Mouse (Mus musculus) forelimb bud, embryonic 11.5 days (tissue): ENCODE measurements around the gene Avp.

Experiments
- DNase-seq: peaks from one replicate; pipeline ENCODE4 v3.0.0-alpha.2; 2012; ENCODE audit warnings: low read depth, low spot score

Avp gene

GRCm38 (mm10) chr2:130574960-130575359 is 7.4 kb downstream of the Avp start:
- DNase-seq, result no peak

DNA sequence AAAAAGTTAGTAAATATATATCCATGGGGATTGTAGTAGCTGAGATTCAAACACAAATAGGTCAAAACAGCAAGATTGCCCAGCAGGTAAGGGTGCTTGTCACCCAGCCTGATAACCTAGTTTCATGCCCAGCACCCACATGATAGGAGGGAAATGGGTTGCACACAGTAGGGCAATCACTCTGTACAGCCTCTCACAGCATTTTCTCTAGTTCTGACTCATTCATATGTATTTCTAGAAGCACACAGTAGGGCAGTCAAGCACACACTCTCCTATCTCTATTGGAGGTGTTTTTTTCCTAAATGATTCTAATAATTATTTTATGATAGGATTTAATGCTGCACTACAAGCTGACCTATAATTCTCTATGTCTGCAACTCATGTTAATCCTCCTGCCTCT is 12.4 kb downstream of the Avp start:
- DNase-seq, result no peak

DNA sequence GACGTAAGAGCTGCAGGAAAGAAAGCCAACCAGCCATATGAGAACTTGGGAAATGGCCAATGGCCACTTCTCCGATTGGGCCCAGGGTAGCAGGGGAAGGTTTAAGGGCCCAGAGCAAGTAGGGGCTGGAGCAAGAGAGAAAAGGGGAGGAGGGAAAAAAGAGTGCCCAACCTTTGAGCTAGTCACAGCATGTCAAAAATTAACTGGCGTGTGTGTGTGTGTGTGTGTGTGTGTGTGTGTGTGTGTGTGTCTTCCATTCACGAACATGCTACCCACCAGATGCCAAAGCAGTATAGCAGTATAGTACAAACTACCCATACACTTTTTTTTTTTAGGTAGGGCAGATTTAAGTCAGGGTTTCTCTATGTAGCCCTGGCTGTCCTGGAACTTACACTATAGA is 13.4 kb downstream of the Avp start:
- DNase-seq, result no peak

DNA sequence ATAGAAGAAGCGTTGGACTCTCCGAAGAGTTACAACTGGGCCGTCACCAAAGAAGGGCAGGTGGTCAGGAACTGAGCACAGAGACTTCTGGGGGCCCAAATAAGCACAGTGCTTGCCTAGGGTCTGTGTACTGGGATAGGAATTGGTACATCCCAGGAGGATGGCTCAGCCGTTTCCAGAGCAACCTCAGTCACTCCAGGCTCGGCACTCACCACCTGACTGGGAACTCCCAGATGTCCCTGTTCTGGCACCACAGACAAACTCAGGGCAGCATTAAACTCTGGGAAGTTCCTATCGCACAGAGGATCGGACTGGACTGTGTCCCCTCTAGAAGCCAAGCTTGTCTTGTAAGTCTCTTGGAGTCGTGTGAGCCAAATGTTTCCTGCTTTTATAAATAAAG is 17.4 kb downstream of the Avp start:
- no peak for DNase-seq

DNA sequence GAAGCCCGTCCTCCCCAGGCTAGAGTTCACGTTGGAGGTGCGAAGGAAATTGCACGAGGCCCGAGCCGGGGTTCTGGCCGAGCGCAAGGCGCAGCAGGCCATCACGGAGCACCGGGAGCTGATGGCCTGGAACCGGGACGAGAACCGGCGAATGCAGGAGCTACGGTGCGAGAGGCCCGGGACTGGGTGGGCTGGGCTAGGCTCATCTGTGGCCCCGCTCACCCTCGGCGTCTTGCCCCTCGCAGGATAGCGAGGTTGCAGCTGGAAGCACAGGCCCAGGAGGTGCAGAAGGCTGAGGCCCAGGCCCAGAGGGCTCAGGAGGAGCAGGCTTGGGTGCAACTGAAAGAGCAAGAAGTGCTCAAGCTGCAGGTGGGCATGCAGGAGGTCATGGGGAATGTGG is 18.3 kb downstream of the Avp start:
- no peak for DNase-seq

DNA sequence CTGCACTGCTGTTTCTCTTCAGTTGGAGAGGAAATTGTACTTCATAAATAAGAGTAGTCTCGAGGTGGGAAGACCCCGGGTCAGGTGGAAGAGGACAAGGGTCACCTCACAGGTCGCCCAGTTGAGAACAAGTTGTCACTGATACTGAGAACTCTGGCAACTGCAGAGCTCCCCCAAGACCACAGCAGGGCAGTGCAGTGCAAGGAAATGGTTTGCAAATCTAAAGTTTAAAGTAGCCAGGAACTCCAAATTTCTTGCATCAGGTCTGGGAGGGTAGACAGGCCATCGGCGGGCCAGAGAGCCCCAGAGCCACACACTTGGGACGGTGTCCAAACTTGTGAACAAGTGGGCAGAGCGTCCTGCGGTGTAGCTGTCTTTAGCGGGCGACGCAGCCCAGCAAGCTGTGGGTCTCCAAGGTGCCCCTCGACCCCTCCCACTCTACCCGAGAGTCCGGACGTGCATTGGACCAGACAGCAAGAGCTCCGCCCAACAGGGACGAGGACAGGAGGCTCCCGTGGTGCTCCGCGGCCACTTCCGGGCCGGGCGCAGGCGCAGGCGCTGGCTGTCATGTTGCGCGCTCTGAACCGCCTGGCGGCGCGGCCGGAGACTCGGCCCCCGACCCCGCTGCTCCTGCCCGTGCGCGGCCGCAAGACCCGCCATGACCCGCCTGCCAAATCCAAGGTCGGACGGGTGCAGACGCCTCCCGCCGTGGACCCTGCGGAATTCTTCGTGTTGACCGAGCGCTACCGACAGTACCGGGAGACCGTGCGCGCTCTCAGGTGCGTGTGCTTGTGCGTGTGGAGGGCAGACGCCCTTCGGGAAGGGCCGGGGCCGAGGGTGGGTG is 18.9 kb downstream of the Avp start, which contains the start of gene Mrps26:
Gene Mrps26, plus strand, starts transcription at position 531 of the 844 bp plus-strand sequence.
- DNase-seq, result peak; percentile 90

DNA sequence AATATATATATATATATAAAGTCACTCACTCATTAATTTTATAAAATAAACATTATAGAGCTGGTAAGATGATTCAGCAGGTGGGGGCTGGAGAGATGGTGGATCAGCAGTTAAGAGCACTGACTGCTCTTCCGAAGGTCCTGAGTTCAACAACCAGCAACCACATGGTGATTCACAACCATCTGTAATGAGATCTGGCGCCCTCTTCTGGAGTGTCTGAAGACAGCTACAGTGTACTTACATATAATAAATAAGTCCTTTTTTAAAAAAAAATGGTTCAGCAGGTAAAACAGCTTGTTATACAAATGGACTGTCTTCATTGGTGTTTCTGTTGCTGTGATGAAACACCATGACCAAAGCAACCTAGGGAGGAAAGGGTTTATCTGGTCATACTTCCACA is 24.3 kb downstream of the Avp start:
- DNase-seq, result no peak

DNA sequence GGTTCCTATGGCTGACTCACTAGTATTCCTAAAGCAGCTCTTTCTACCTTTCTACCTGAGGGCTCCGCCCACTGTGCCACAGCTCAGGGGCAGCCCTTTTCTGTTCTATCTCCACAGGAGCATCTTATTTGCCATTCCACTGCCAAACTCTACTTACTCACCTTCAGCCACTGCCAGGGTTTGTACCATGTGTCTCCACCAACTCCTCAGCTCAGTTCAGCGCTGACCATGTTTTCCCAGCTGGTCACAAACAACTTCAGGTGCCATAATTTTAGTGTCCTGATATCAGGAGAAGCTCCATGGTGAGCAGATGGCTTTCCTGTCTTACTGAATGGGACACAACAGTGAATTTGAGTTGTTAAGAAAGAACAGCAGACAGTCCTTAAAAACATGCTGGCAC is 24.9 kb downstream of the Avp start:
- no peak for DNase-seq

- no peak for DNase-seq
Measured at GRCm38 (mm10) chr2:130556292-130556691, 26.1 kb downstream of the Avp start.

DNA sequence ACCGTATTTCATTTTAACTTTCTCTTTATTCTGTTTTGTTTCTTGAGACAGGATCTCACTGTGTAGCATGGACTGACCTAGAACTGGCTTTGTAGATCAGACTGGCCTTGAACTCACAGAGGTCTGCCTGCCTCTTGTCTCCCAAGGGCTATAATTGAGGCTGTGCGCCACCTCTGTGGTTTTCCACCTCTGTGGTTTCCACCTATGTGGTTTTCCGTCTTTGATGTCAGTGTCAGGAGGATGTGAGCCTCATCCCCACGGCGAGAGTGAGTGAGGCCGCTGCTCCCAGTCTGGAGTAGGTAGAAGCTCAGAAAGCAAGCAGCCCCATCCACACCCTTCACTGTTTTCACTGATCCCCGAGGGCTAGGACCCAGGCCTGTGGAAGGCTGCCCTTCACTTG is 27.5 kb downstream of the Avp start:
- no peak for DNase-seq

DNA sequence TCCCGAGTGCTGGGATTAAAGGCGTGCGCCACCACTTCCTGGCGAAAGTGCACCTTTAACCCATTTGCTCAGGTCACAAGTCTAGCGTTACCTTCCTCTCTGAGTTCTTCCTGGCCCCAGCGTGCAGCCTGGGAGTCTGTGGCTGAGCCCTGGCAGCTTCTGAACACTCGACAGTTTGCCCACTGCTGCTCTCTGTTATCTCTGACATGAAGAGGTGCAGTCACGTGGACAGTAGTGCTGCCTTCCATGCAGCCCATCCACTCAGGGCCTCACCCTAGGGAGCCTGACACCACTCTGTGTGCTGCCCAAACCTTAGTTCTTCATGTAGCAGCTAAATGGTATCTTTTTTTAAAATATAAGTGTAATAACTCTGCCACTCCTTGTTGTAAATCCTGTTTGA is 35.4 kb downstream of the Avp start:
- DNase-seq, result no peak

GRCm38 (mm10) chr2:130540266-130540665 is 42.1 kb downstream of the Avp start:
- no peak for DNase-seq

DNA sequence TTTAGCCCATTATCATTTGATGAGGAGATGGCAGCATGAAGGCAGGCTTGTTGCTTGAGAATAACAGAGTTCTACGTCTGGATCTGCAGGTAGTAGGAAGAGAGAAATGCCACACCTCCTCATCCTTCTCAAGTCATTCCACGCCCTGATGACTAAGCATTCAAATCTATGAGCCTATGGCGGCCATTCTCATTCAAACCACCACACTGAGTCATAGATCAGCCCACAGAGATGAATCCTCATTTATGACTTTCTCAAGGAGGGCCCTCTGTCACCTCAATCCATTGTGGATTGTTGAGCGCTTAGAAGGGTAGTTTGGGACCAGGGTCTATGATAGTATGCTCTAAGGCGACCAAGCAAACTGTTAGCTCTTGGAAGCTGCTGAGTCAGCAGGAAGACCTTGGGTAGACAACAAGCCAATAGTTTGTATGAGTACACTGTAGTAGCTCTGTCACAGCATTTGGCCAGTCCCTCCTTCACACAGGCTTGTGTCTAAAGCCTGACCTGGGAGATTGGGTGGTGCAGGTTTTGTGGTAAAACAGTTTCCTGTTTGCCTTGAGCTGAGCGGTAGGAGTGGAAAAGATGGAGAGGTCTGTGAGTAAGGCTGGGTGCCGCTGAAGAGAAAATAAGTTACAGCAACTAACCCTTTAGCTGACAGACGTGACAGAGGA is 43.3 kb downstream of the Avp start:
- DNase-seq, result no peak

DNA sequence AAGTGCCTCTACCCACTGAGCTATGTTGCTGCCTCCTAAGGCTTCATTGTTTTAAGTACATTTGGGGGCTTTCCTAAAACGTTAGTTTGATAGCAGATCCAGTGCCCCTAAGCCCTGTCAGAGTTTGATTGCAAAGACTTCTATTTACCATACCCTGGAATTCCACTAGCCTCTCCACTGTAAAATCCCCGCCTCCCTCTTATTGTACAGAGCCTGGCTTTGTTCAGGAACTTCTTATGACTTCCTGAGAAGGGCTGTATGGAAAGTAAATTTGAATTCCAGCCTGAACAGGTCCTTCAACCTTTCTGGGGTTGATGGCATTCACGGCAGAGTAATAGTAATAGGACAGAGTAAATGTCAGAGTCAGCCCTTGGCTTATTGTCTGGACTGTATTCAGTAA is 45.5 kb downstream of the Avp start:
- DNase-seq, result no peak

- DNase-seq, result no peak
Measured at GRCm38 (mm10) chr2:130535017-130535416, 47.3 kb downstream of the Avp start.

DNA sequence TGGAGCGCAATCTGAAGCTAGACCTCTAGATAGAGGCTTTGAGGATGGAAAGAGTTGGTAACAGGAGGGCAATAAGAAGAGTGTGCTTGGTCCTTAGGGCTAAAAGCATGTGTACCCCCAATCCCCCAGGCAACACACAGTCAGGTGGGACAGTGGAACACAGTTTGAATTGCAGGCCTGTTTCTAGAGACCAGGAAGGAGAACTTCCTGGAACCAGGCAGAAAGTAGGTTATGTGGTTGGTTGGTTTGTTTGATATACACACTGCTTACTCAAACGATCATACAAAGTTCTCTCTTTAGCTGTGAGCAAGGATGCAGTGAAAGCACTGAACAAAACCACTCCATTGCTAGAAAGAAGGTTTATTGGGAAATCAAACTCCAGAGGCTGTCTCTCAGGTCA is 50.2 kb downstream of the Avp start:
- DNase-seq, result no peak
